Mouse (Mus musculus): Measurements from ENCODE around the gene Lpp. TPM values are rescaled to one million over a fixed set of nuclear protein-coding genes. Genes with fewer than 3 reads are reported as not detected.

Gene Lpp
- total and polyA plus RNA-seq, 3 experiments = 0.16 TPM; not detected in 2

GRCm38 (mm10) chr16:25041855-25042529 is 648.7 kb downstream of the Lpp start:
- TF ChIP-seq POLR2AphosphoS5 (IDR thresholded peaks at IDR 0.05; ENCODE audit: insufficient replicate concordance, low read depth, low read length) (no peak), GATA1 (IDR thresholded peaks at IDR 0.05; ENCODE audit: borderline replicate concordance, low read length) (no peak), CTCF (IDR thresholded peaks at IDR 0.05; ENCODE audit: low read depth, low read length) (no peak), TAL1 (conservative IDR thresholded peaks at IDR 0.05; ENCODE audit: low read depth, low read length) (no peak)
- no peaks in the 10 kb centered on the region for H3K4me1 ChIP-seq (ENCODE audit: insufficient read depth, low read depth, low read length)
- no peak for ATAC-seq (ENCODE audit: extremely low read depth, insufficient number of reproducible peaks, low FRiP score, poor library complexity, severe bottlenecking)
- no peak for DNase-seq (ENCODE audit: low spot score)
- no peak overlapping the region for H3K4me3 ChIP-seq (ENCODE audit: low read depth, low read length)
- H3K36me3 ChIP-seq (replicated peaks) = no peaks in the 10 kb centered on the region
- H3K27me3 ChIP-seq (ENCODE audit: insufficient read depth, low read length) = no peaks in the 10 kb centered on the region
- H3K9me3 ChIP-seq (replicated peaks) = peaks cover 32% of the 10 kb centered on the region
